Mouse (Mus musculus) midbrain, embryonic 14.5 days (tissue): ENCODE results near the gene Tmem29. TPM values are rescaled to one million over a fixed set of nuclear protein-coding genes. Genes with fewer than 3 reads are reported as not detected.
A peak's percentile ranks its signal among the peaks of the same experiment; 100 is the strongest.

Source experiments
- ATAC-seq: fragments of 200-750 bp; cut with Nextera tagmentation; 2 replicates; pipeline ENCODE4 v1.8.0; 2017; ENCODE audit warnings: moderate number of reproducible peaks, moderate library complexity; ENCODE audit not compliant: low FRiP score, low TSS enrichment
- DNase-seq: peaks from one replicate; pipeline ENCODE4 v3.0.0-alpha.2; 2015
- H3K27ac ChIP-seq: fragments of 300-500 bp; sonication (generic); replicated peaks from 2 replicates; pipeline ENCODE4 v1.5.1; 2014; ENCODE audit warnings: mild to moderate bottlenecking, low read depth, low read length, moderate library complexity
- H3K27me3 ChIP-seq: fragments of 300-500 bp; sonication (generic); 2 replicates; pipeline ENCODE4 v1.6.1; 2014; ENCODE audit warnings: low read length, control low read depth, mixed read lengths; ENCODE audit not compliant: control insufficient read depth, insufficient read depth
- H3K36me3 ChIP-seq: fragments of 300-500 bp; sonication (generic); 2 replicates; pipeline ENCODE4 v1.6.1; 2014; ENCODE audit warnings: low read length, control low read depth; ENCODE audit not compliant: control insufficient read depth, insufficient read depth
- H3K4me1 ChIP-seq: fragments of 300-500 bp; sonication (generic); 2 replicates; pipeline ENCODE4 v1.6.1; 2014; ENCODE audit warnings: mild to moderate bottlenecking, antibody characterized with exemption, low read length, control low read depth; ENCODE audit not compliant: control insufficient read depth, insufficient read depth
- H3K4me2 ChIP-seq: fragments of 300-500 bp; sonication (generic); 2 replicates; pipeline ENCODE4 v1.6.1; 2014; ENCODE audit warnings: mild to moderate bottlenecking, low read length, moderate library complexity
- H3K4me3 ChIP-seq: fragments of 300-500 bp; sonication (generic); replicated peaks from 2 replicates; pipeline ENCODE4 v1.5.1; 2014; ENCODE audit warnings: low read depth, low read length
- H3K9ac ChIP-seq: fragments of 300-500 bp; sonication (generic); replicated peaks from 2 replicates; pipeline ENCODE4 v1.6.1; 2014; ENCODE audit warnings: mild to moderate bottlenecking, low read length, moderate library complexity
- H3K9me3 ChIP-seq: fragments of 300-500 bp; sonication (generic); 2 replicates; pipeline ENCODE4 v1.6.1; 2016; ENCODE audit warnings: low read length, control low read depth, mixed read lengths; ENCODE audit not compliant: control insufficient read depth
- WGBS: fragments of 180-500 bp; shearing (Covaris S2); extraction: QIAGEN DNeasy Blood & Tissue Kit; methylation state at CpG from one replicate; pipeline ENCODE4 v1.1.7; 2014; 5-methylcytosine and 5-hydroxymethylcytosine counted together
- polyA plus RNA-seq: library from polyadenylated mRNA; unstranded; fragments of >200 nt; fragmentation: Nextera tagmentation; extraction: Ambion mirVana; gene quantifications from 2 replicates; pipeline ENCODE4 v1.2.1, GENCODE M21; 2014

Tmem29 gene
- polyA plus RNA-seq, 1 experiment from 2014 or later, result 75.1 TPM

GRCm38 (mm10) chrX:150460143-150460542 lies 1.2 kb upstream of the Tmem29 start:
- H3K9ac ChIP-seq, result no peak overlapping the region
- H3K4me3 ChIP-seq, result no peak overlapping the region
- no peak overlapping the region for H3K4me2 ChIP-seq
- H3K9me3 ChIP-seq, result no peaks in the 10 kb centered on the region
- WGBS, result 68% methylated on average over 2 of the region's 2 CpGs
- no peaks in the 10 kb centered on the region for H3K27me3 ChIP-seq
- no peak overlapping the region for H3K27ac ChIP-seq
- ATAC-seq (no peak), DNase-seq (no peak)
- H3K36me3 ChIP-seq, result no peaks in the 10 kb centered on the region
- H3K4me1 ChIP-seq, result no peaks in the 10 kb centered on the region

GRCm38 (mm10) chrX:150459411-150459927 lies 515 bp upstream of the Tmem29 start:
- no peaks in the 10 kb centered on the region for H3K9me3 ChIP-seq
- ATAC-seq (0 out of 2 replicates have a peak, but pooled peaks have one; percentile 10), DNase-seq (peak; percentile 45)
- WGBS, result 45% methylated on average over 8 of the region's 8 CpGs
- H3K36me3 ChIP-seq, result no peaks in the 10 kb centered on the region
- H3K4me1 ChIP-seq, result no peaks in the 10 kb centered on the region
- H3K9ac ChIP-seq, result peak overlapping the region; percentile 51; the same call in 1 of the 2 replicates
- H3K4me3 ChIP-seq, result peak overlapping the region; percentile 41
- H3K27ac ChIP-seq, result peak overlapping the region; percentile 85; the same call in 1 of the 2 replicates
- H3K4me2 ChIP-seq, result peak overlapping the region; percentile 45
- no peaks in the 10 kb centered on the region for H3K27me3 ChIP-seq

GRCm38 (mm10) chrX:150458136-150458535 lies 818 bp downstream of the Tmem29 start:
- ATAC-seq, result peak; percentile 68; the same call in 1 of the 2 replicates
- H3K4me3 ChIP-seq, result peak overlapping the region; percentile 41
- DNase-seq, result no peak
- no peaks in the 10 kb centered on the region for H3K27me3 ChIP-seq
- H3K36me3 ChIP-seq, result no peaks in the 10 kb centered on the region
- WGBS, result 34% methylated on average over 3 of the region's 3 CpGs
- no peak overlapping the region; the same call in 1 of the 2 replicates for H3K9ac ChIP-seq
- no peaks in the 10 kb centered on the region for H3K4me1 ChIP-seq
- no peaks in the 10 kb centered on the region for H3K9me3 ChIP-seq
- peak overlapping the region; percentile 85; the same call in 1 of the 2 replicates for H3K27ac ChIP-seq
- peak overlapping the region; percentile 45 for H3K4me2 ChIP-seq

- peak; percentile 90 for DNase-seq
- H3K9ac ChIP-seq, result peak overlapping the region; percentile 41
- ATAC-seq, result peak; percentile 97
- H3K9me3 ChIP-seq, result no peaks in the 10 kb centered on the region
- no peaks in the 10 kb centered on the region for H3K27me3 ChIP-seq
- no peaks in the 10 kb centered on the region for H3K4me1 ChIP-seq
- H3K4me2 ChIP-seq, result peak overlapping the region; percentile 53
- peak overlapping the region; percentile 84 for H3K27ac ChIP-seq
- H3K36me3 ChIP-seq, result no peaks in the 10 kb centered on the region
- H3K4me3 ChIP-seq, result peak overlapping the region; percentile 38
- 34% methylated on average over 18 of the region's 18 CpGs for WGBS
Measured at GRCm38 (mm10) chrX:150440505-150441338, 18.2 kb downstream of the Tmem29 start.

GRCm38 (mm10) chrX:150436373-150436772 lies 22.6 kb downstream of the Tmem29 start:
- WGBS, result 86% methylated on average over 2 of the region's 2 CpGs
- no peaks in the 10 kb centered on the region for H3K4me1 ChIP-seq

GRCm38 (mm10) chrX:150435367-150435766 lies 23.6 kb downstream of the Tmem29 start:
- Histone ChIP-seq H3K27me3 (no peaks in the 10 kb centered on the region), H3K9ac (no peak overlapping the region), H3K4me3 (no peak overlapping the region), H3K36me3 (no peaks in the 10 kb centered on the region), H3K4me1 (no peaks in the 10 kb centered on the region), H3K9me3 (no peaks in the 10 kb centered on the region), H3K27ac (no peak overlapping the region), H3K4me2 (no peak overlapping the region)
- ATAC-seq, result no peak
- 85% methylated on average over 7 of the region's 7 CpGs for WGBS
- no peak for DNase-seq

More at GRCm38 (mm10) chrX:150436373-150436772, 22.6 kb downstream of the Tmem29 start:
- H3K27me3 ChIP-seq, result no peaks in the 10 kb centered on the region
- ATAC-seq, result no peak
- no peak overlapping the region for H3K27ac ChIP-seq
- no peaks in the 10 kb centered on the region for H3K36me3 ChIP-seq
- H3K4me3 ChIP-seq, result no peak overlapping the region
- no peaks in the 10 kb centered on the region for H3K9me3 ChIP-seq
- DNase-seq, result no peak
- no peak overlapping the region for H3K4me2 ChIP-seq
- no peak overlapping the region for H3K9ac ChIP-seq

- Histone ChIP-seq H3K4me1 (no peaks in the 10 kb centered on the region), H3K9me3 (no peaks in the 10 kb centered on the region), H3K4me2 (no peak overlapping the region), H3K36me3 (peaks cover 6% of the 10 kb centered on the region; the same call in 1 of the 2 replicates), H3K27me3 (no peaks in the 10 kb centered on the region), H3K9ac (no peak overlapping the region), H3K27ac (no peak overlapping the region), H3K4me3 (no peak overlapping the region)
- 93% methylated on average over 4 of the region's 4 CpGs for WGBS
- ATAC-seq, result no peak
- DNase-seq, result no peak
Measured at GRCm38 (mm10) chrX:150413505-150413904, 45.4 kb downstream of the Tmem29 start.
